39 mouse cellular contexts compared by ENCODE assay signal in the genomic region with DNA sequence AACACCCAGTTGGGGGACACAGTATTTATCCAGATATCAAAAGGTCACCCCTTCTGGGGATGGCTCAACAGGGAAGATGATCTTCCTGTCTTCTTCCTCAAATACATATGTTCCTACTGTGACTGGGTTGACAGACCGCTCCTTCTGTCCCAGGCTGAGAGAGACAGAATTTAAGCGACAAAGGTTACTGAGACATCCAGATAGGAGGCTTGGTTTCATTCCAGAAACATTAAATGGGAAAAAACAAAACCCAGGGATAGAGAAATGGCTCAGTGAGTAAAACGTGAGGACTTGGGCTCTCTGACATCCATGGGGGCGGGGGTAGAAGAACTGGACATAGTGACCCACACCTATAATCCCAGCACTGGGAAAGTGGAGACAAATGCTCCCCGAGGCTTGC. TPM values are rescaled to one million over a fixed set of nuclear protein-coding genes. Genes with fewer than 3 reads are reported as not detected.
"Had no signal": no experiment of that assay in that cellular context is flagged by ENCODE, and none has a peak within 500 bp of the region (broad histone marks: within the 10 kb centered on the region; RNA-seq: fewer than 3 reads in every experiment).

No protein-coding gene starts in this region.

- H3K27ac ChIP-seq: embryonic facial prominence, embryonic 10.5 days; embryonic facial prominence, embryonic 12.5 days; embryonic facial prominence, embryonic 13.5 days; embryonic facial prominence, embryonic 15.5 days; forebrain, embryonic 10.5 days; forebrain, embryonic 12.5 days; forebrain, embryonic 13.5 days; forebrain, embryonic 15.5 days; gastrocnemius, adult 2 months; heart, adult 2 months had no signal

- H3K27me3 ChIP-seq: embryonic facial prominence, embryonic 12.5 days; embryonic facial prominence, embryonic 13.5 days; forebrain, embryonic 12.5 days; forebrain, embryonic 15.5 days had no signal

- DNase-seq: cerebellum, adult 2 months; cerebellum, adult 8-10 months; cerebellum, adult 9-10 months; cerebellum, adult 9-11 months; cerebellum, postnatal 10 days; cerebellum, postnatal 14 days; cerebellum, postnatal 25 days; cerebellum, postnatal 36 days; embryo, embryonic 11 days; forebrain, postnatal 0 days; gastrocnemius, adult 2 months; gastrocnemius, postnatal 10 days; gastrocnemius, postnatal 14 days; gastrocnemius, postnatal 25 days; gastrocnemius, postnatal 36 days; heart, adult 18-20 months; heart, adult 2 months had no signal

- H3K4me2 ChIP-seq: embryonic facial prominence, embryonic 12.5 days; embryonic facial prominence, embryonic 13.5 days; embryonic facial prominence, embryonic 15.5 days; forebrain, embryonic 12.5 days; forebrain, embryonic 13.5 days; forebrain, embryonic 15.5 days had no signal

- H3K9ac ChIP-seq: embryonic facial prominence, embryonic 12.5 days; embryonic facial prominence, embryonic 13.5 days; embryonic facial prominence, embryonic 15.5 days; forebrain, embryonic 12.5 days; forebrain, embryonic 13.5 days; forebrain, embryonic 15.5 days; forebrain, postnatal 0 days had no signal

- H3K9me3 ChIP-seq: embryonic facial prominence, embryonic 10.5 days; embryonic facial prominence, embryonic 12.5 days; embryonic facial prominence, embryonic 13.5 days; embryonic facial prominence, embryonic 15.5 days; forebrain, embryonic 10.5 days; forebrain, embryonic 12.5 days; forebrain, embryonic 13.5 days; forebrain, embryonic 15.5 days had no signal

- H3K36me3 ChIP-seq: embryonic facial prominence, embryonic 10.5 days; embryonic facial prominence, embryonic 12.5 days; embryonic facial prominence, embryonic 13.5 days; embryonic facial prominence, embryonic 15.5 days; forebrain, embryonic 10.5 days; forebrain, embryonic 12.5 days; forebrain, embryonic 15.5 days had no signal

- H3K4me3 ChIP-seq: embryonic facial prominence, embryonic 10.5 days; embryonic facial prominence, embryonic 12.5 days; embryonic facial prominence, embryonic 13.5 days; embryonic facial prominence, embryonic 15.5 days; erythroblast, embryonic 14.5 days; forebrain, embryonic 10.5 days; forebrain, embryonic 12.5 days; forebrain, embryonic 13.5 days; forebrain, embryonic 15.5 days; gastrocnemius, adult 2 months; heart, adult 2 months had no signal

- H3K4me1 ChIP-seq: forebrain, embryonic 15.5 days had no signal

- ATAC-seq: forebrain, embryonic 13.5 days; forebrain, embryonic 14.5 days; forebrain, embryonic 15.5 days; forebrain, embryonic 16.5 days; forebrain, postnatal 0 days had no signal

RNA-seq across cellular contexts. Expression of a gene that starts 24.4 kb away (rescaled TPM):
- polyA plus RNA-seq: erythroblast, embryonic 14.5 days had no signal

RNA-seq across cellular contexts. Expression of a gene that starts 37.2 kb away (rescaled TPM):
- total RNA-seq: common myeloid progenitor, adult 5-6 weeks; forebrain, postnatal 0 days; gastrocnemius, adult 18-20 months; gastrocnemius, adult 2 months; gastrocnemius, adult 8-10 months; gastrocnemius, postnatal 10 days; gastrocnemius, postnatal 14 days; gastrocnemius, postnatal 25 days; gastrocnemius, postnatal 36 days; gastrocnemius, postnatal 4 days; granulocyte monocyte progenitor cell, adult 5-6 weeks; heart, adult 18-20 months; heart, adult 2 months had no signal
- polyA plus RNA-seq: cerebellum, adult 2 months; cortical plate, adult 2 months; embryonic facial prominence, embryonic 10.5 days; embryonic facial prominence, embryonic 11.5 days; embryonic facial prominence, embryonic 12.5 days; embryonic facial prominence, embryonic 13.5 days; embryonic facial prominence, embryonic 14.5 days; embryonic facial prominence, embryonic 15.5 days; erythroblast, embryonic 14.5 days; forebrain, embryonic 10.5 days; forebrain, embryonic 11.5 days; forebrain, embryonic 12.5 days; forebrain, embryonic 13.5 days; forebrain, embryonic 14.5 days; forebrain, embryonic 15.5 days; forebrain, embryonic 16.5 days; forebrain, postnatal 0 days; frontal cortex, adult 2 months; gonadal fat pad, adult 2 months; heart, adult 2 months had no signal
